Mouse (Mus musculus) lung, embryonic 15.5 days (tissue): Measurements from ENCODE around the gene Os9. TPM values are rescaled to one million over a fixed set of nuclear protein-coding genes. Genes with fewer than 3 reads are reported as not detected.
A peak's percentile ranks its signal among the peaks of the same experiment; 100 is the strongest.

Experiments used
- ATAC-seq: fragments of 200-750 bp; cut with Nextera tagmentation; 2 replicates; pipeline ENCODE4 v1.8.0; 2017; ENCODE audit warnings: moderate number of reproducible peaks, borderline replicate concordance; ENCODE audit not compliant: low FRiP score, low TSS enrichment; ENCODE audit errors: extremely low read depth
- H3K27ac ChIP-seq: fragments of 300-500 bp; sonication (generic); 2 replicates; pipeline ENCODE4 v1.5.1; 2015; ENCODE audit warnings: moderate library complexity, mild to moderate bottlenecking, inconsistent platforms
- H3K27me3 ChIP-seq: fragments of 300-500 bp; sonication (generic); 2 replicates; pipeline ENCODE4 v1.6.1; 2015; ENCODE audit warnings: inconsistent platforms
- H3K36me3 ChIP-seq: fragments of 300-500 bp; sonication (generic); 2 replicates; pipeline ENCODE4 v1.6.1; 2015; ENCODE audit warnings: inconsistent platforms
- H3K4me1 ChIP-seq: fragments of 300-500 bp; sonication (generic); 2 replicates; pipeline ENCODE4 v1.6.1; 2015; ENCODE audit warnings: inconsistent platforms
- H3K4me2 ChIP-seq: fragments of 300-500 bp; sonication (generic); 2 replicates; pipeline ENCODE4 v1.6.1; 2015; ENCODE audit warnings: inconsistent platforms, mild to moderate bottlenecking, moderate library complexity
- H3K4me3 ChIP-seq: fragments of 300-500 bp; sonication (generic); 2 replicates; pipeline ENCODE4 v1.5.1; 2015; ENCODE audit warnings: mild to moderate bottlenecking, inconsistent platforms
- H3K9ac ChIP-seq: fragments of 300-500 bp; sonication (generic); 2 replicates; pipeline ENCODE4 v1.6.1; 2015; ENCODE audit warnings: inconsistent platforms
- H3K9me3 ChIP-seq: fragments of 300-500 bp; sonication (generic); 2 replicates; pipeline ENCODE4 v1.6.1; 2016; ENCODE audit warnings: inconsistent platforms
- WGBS: fragments of 180-500 bp; shearing (Covaris S2); methylation state at CpG from one replicate; pipeline ENCODE4 v1.1.7; 2015; 5-methylcytosine and 5-hydroxymethylcytosine counted together
- polyA plus RNA-seq: library from polyadenylated mRNA; unstranded; fragments of >200 nt; fragmentation: Nextera tagmentation; extraction: Ambion mirVana; gene quantifications from 2 replicates; pipeline ENCODE4 v1.2.1, GENCODE M21; 2015

Gene Os9
- polyA plus RNA-seq, 1 experiment from 2014 or later, result 101 TPM

DNA sequence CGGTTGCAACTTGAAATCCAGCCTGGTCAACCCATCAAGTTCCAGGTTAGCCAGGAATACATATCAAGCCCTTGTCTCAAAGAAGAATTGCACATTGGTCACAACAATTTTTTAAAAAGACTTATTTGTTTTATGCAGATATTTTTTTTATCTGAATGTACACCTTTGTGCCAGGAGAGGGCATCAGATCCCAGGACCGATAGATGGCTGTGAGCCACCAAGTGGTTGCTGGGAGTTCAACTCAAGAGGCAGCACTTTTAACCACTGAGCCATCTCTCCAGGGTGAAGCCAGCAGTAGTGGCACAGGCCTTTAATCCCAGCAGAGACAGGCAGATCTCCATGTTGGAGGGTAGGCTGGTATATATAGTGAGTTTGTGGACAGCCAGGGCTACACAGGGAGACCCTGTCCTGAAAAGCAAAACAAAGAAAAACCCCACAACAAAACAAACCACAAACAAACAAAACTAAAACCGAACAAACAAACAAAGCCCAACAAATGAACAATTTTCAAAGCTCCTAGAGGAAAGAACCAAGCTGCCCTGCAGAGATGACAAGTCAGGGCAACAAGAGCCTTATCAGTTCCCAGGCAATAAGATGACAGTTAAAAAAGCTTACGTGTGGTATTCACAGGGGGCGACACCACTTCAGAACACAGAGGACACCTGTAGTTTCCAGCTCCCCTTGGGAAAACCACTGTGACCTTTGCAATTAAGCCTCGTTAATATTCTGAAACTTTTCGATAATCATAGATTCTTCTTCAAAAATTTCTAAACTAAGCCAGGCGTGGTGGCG, 4.5 kb upstream of the Os9 start:
- no peak overlapping the region for H3K4me3 ChIP-seq
- H3K9ac ChIP-seq, result no peak overlapping the region
- no peaks in the 10 kb centered on the region for H3K36me3 ChIP-seq
- no peak overlapping the region for H3K4me2 ChIP-seq
- H3K4me1 ChIP-seq, result peaks cover 14% of the 10 kb centered on the region
- 67% methylated on average over 9 of the region's 9 CpGs for WGBS
- no peaks in the 10 kb centered on the region for H3K27me3 ChIP-seq
- H3K9me3 ChIP-seq, result no peaks in the 10 kb centered on the region
- H3K27ac ChIP-seq, result no peak overlapping the region
- ATAC-seq, result no peak

GRCm38 (mm10) chr10:127123436-127123805, 2.5 kb upstream of the Os9 start:
- Histone ChIP-seq H3K4me2 (peak overlapping the region; percentile 55), H3K9me3 (no peaks in the 10 kb centered on the region), H3K4me1 (peaks cover 21% of the 10 kb centered on the region), H3K27ac (no peak overlapping the region), H3K27me3 (no peaks in the 10 kb centered on the region), H3K4me3 (peak overlapping the region; percentile 18), H3K36me3 (peaks cover 9% of the 10 kb centered on the region), H3K9ac (no peak overlapping the region)
- 20% methylated on average over 4 of the region's 4 CpGs for WGBS
- ATAC-seq, result no peak

- H3K4me1 ChIP-seq, result peaks cover 21% of the 10 kb centered on the region
- H3K27ac ChIP-seq, result no peak overlapping the region
- peaks cover 14% of the 10 kb centered on the region for H3K36me3 ChIP-seq
- H3K27me3 ChIP-seq, result no peaks in the 10 kb centered on the region
- peak overlapping the region; percentile 18 for H3K4me3 ChIP-seq
- H3K9me3 ChIP-seq, result no peaks in the 10 kb centered on the region
- no peak for ATAC-seq
- H3K4me2 ChIP-seq, result peak overlapping the region; percentile 55
- WGBS, result 17% methylated on average over 13 of the region's 13 CpGs
- H3K9ac ChIP-seq, result no peak overlapping the region; the same call in 1 of the 2 replicates
Observed at GRCm38 (mm10) chr10:127122784-127123435, 2.0 kb upstream of the Os9 start.

- 89% methylated on average over 3 of the region's 3 CpGs for WGBS
- no peak for ATAC-seq
- Histone ChIP-seq H3K9ac (no peak overlapping the region), H3K9me3 (no peaks in the 10 kb centered on the region), H3K4me3 (no peak overlapping the region), H3K36me3 (peaks cover 20% of the 10 kb centered on the region), H3K27ac (no peak overlapping the region), H3K4me1 (peaks cover 21% of the 10 kb centered on the region), H3K4me2 (no peak overlapping the region), H3K27me3 (no peaks in the 10 kb centered on the region)
Observed at GRCm38 (mm10) chr10:127122018-127122417, 1.1 kb upstream of the Os9 start.

- Histone ChIP-seq H3K4me1 (peaks cover 21% of the 10 kb centered on the region), H3K36me3 (peaks cover 20% of the 10 kb centered on the region), H3K9ac (peak overlapping the region; percentile 77), H3K27me3 (no peaks in the 10 kb centered on the region), H3K4me3 (peak overlapping the region; percentile 84), H3K27ac (peak overlapping the region; percentile 1; the same call in 1 of the 2 replicates), H3K4me2 (peak overlapping the region; percentile 93), H3K9me3 (no peaks in the 10 kb centered on the region)
- ATAC-seq, result peak; percentile 32
- WGBS, result 2% methylated on average over 34 of the region's 34 CpGs
Observed at GRCm38 (mm10) chr10:127120301-127121065, 448 bp downstream of the Os9 start.

DNA sequence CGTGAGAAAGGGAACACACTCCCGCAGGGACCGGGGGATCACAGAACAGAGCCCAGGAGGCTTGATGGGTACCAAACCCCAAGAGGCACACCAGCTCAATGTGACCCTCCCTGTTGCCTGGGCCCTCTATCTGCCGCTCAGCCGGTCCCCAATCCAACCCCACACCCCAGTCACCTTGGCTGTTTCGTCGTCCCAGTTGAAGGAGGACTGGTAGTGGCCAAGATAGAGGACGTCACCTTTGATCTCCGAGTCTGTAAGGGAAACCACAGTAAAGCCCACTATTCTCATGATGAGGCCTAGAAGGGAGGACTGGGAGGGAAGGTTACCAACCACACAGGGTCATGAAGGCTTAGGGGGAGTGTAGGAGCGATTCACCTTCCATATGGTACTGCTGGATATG, 1.7 kb downstream of the Os9 start:
- 92% methylated on average over 10 of the region's 10 CpGs for WGBS
- H3K9ac ChIP-seq, result no peak overlapping the region
- H3K4me3 ChIP-seq, result no peak overlapping the region
- H3K36me3 ChIP-seq, result peaks cover 25% of the 10 kb centered on the region
- no peaks in the 10 kb centered on the region for H3K27me3 ChIP-seq
- H3K9me3 ChIP-seq, result no peaks in the 10 kb centered on the region
- ATAC-seq, result no peak
- H3K4me1 ChIP-seq, result peaks cover 21% of the 10 kb centered on the region
- H3K27ac ChIP-seq, result no peak overlapping the region
- no peak overlapping the region for H3K4me2 ChIP-seq

DNA sequence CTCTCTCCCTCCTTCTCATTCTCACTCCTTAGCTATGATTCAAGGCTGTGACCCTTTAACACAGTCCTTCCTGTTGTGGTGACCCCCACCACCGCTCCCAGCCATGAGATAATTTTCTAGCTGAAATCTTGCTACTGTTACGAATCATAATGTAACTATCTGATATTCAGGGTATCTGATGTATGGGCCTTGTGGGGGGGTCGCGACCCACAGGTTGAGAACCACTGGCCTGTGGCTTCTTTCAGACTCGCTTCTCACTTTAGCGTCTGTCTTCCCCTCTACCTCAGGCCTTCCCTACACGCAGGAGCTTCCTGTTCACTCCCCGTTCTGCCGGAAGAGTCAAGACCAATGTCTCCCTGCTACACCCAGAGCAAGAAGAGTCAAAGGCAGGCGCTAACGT, 2.5 kb downstream of the Os9 start:
- Histone ChIP-seq H3K4me2 (no peak overlapping the region), H3K9me3 (no peaks in the 10 kb centered on the region), H3K9ac (no peak overlapping the region), H3K27me3 (no peaks in the 10 kb centered on the region), H3K27ac (no peak overlapping the region), H3K4me3 (no peak overlapping the region), H3K4me1 (peaks cover 19% of the 10 kb centered on the region), H3K36me3 (peaks cover 25% of the 10 kb centered on the region)
- WGBS, result 90% methylated on average over 11 of the region's 11 CpGs
- ATAC-seq, result no peak

DNA sequence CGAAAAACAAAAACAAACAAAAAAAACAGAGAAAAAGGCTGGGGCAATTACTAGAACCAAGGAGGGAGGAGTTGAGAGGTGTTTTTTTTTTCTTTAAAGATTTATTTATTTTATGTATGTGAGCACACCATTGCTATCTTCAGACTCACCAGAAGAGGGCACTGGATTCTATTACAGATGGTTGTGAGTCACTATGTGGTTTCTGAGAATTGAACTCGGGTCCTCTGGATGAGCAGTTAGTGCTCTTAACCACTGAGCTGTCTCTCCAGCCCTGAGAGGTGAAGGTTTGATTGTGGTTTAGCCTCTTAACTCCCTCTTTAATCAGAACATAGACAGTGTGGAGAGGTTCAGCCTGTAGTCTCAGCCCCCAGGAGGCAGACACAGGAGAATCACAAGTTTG, 5.9 kb downstream of the Os9 start:
- Histone ChIP-seq H3K9ac (no peak overlapping the region), H3K36me3 (peaks cover 25% of the 10 kb centered on the region), H3K4me2 (no peak overlapping the region), H3K9me3 (no peaks in the 10 kb centered on the region), H3K27ac (no peak overlapping the region), H3K4me1 (peaks cover 3% of the 10 kb centered on the region), H3K27me3 (no peaks in the 10 kb centered on the region), H3K4me3 (no peak overlapping the region)
- no peak for ATAC-seq
- 68% methylated on average over 2 of the region's 2 CpGs for WGBS

DNA sequence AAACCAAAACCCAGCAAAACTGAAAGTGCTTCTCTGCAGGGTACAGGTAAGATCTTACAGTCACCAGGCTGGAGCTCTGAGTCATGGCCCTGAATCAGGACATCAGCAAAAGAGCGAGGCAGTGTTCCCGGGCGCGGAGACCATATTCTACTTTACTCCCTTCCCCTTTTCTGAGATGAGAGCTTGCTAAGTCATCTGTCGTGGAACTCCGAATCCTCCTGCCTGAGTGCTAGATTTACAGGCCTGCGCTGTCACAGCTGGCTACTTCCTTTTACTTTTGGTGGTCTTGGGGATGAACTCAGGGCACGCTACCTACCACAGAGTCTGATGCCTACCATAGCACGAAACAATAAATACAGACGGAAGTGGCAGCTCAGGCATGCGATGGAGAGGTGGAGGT, 6.5 kb downstream of the Os9 start:
- Histone ChIP-seq H3K4me1 (no peaks in the 10 kb centered on the region), H3K27ac (no peak overlapping the region), H3K27me3 (no peaks in the 10 kb centered on the region), H3K9me3 (no peaks in the 10 kb centered on the region), H3K4me2 (no peak overlapping the region), H3K9ac (no peak overlapping the region), H3K4me3 (no peak overlapping the region), H3K36me3 (peaks cover 25% of the 10 kb centered on the region)
- WGBS, result 89% methylated on average over 11 of the region's 11 CpGs
- no peak for ATAC-seq

GRCm38 (mm10) chr10:127111001-127111887, 9.7 kb downstream of the Os9 start:
- Histone ChIP-seq H3K4me2 (no peak overlapping the region), H3K27me3 (no peaks in the 10 kb centered on the region), H3K4me1 (no peaks in the 10 kb centered on the region), H3K36me3 (peaks cover 14% of the 10 kb centered on the region; the same call in 1 of the 2 replicates), H3K4me3 (no peak overlapping the region), H3K27ac (no peak overlapping the region), H3K9me3 (no peaks in the 10 kb centered on the region), H3K9ac (no peak overlapping the region)
- no peak for ATAC-seq
- 85% methylated on average over 15 of the region's 15 CpGs for WGBS

DNA sequence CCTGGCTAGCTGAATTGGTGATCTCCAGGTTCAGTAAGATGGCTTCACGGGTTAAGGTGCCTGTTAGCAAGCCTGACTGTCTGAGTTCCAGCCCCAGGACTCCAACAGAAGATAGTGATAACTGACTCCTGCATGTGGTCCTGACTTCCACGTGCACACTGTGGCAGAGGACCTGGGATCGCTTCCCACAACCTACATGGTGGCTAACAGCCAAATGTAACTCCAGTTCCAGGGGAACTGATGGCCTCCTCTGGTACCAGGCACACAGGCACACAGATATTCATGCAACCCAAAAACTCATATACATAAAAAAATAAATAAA, 12.7 kb downstream of the Os9 start:
- ATAC-seq, result no peak
- Histone ChIP-seq H3K4me1 (no peaks in the 10 kb centered on the region), H3K36me3 (peaks cover 12% of the 10 kb centered on the region; the same call in 1 of the 2 replicates), H3K4me2 (no peak overlapping the region), H3K27ac (no peak overlapping the region), H3K9ac (no peak overlapping the region), H3K9me3 (no peaks in the 10 kb centered on the region), H3K27me3 (no peaks in the 10 kb centered on the region), H3K4me3 (no peak overlapping the region)
- 70% methylated on average over 3 of the region's 3 CpGs for WGBS
